Comparison of ENCODE assay signal across 8 mouse cellular contexts in genomic region chr7:80057002-80057691, GRCm38 (mm10). TPM values are rescaled to one million over a fixed set of nuclear protein-coding genes. Genes with fewer than 3 reads are reported as not detected.
DNase-seq lines count a peak whose midpoint lies in the region; ATAC-seq and TF ChIP-seq lines count a peak whose summit lies in the region.

No protein-coding gene starts in this region.

- peak; percentile 37; the same call in 1 of the 2 replicates for ATAC-seq in monocyte, adult 5-6 weeks (replicated peaks; ENCODE audit: insufficient number of reproducible peaks, low FRiP score, low TSS enrichment, poor library complexity, severe bottlenecking)
- no peak for ATAC-seq in megakaryocyte progenitor cell, adult 5-6 weeks (replicated peaks; ENCODE audit: poor library complexity)

- TF ChIP-seq EP300 in CH12.LX (IDR thresholded peaks at IDR 0.05; ENCODE audit: low read length) = no peak

- TF ChIP-seq POLR2A in CH12.LX (IDR thresholded peaks at IDR 0.05; ENCODE audit: low read depth, low read length) = 0 out of 2 replicates have a peak, but pooled peaks have one; percentile 27

- no peaks in the 10 kb centered on the region for H3K9me3 ChIP-seq in CH12.LX (replicated peaks; ENCODE audit: low read length)

- H3K4me3 ChIP-seq in CH12.LX (replicated peaks in 1 of 3; ENCODE audit: low read depth in 2 of 3, low read length in 2 of 3, poor library complexity in 1 of 3) = no peak overlapping the region

- no peak for TF ChIP-seq RAD21 in CH12.LX (IDR thresholded peaks at IDR 0.05; ENCODE audit: low read depth, low read length)

- in situ Hi-C loops in CH12.LX (cut with MboI; ENCODE audit: low pct_ligation_motif_present, low pct_unique_long_range_greater_than_20kb, low sequenced_read_pairs) = no loop called here

- peak overlapping the region; percentile 39 for H3K9ac ChIP-seq in CH12.LX (ENCODE audit: insufficient read depth, low read depth)

- H3K4me2 ChIP-seq in CH12.LX (ENCODE audit: insufficient read depth, low read depth, poor library complexity, severe bottlenecking) = peak overlapping the region; percentile 79; the same call in 1 of the 2 replicates

- H3K27ac ChIP-seq in CH12.LX (ENCODE audit: insufficient read depth, low read depth) = peak overlapping the region; percentile 98

- H3K4me1 ChIP-seq in CH12.LX (ENCODE audit: control insufficient read depth in 1 of 2, insufficient read depth in 2 of 2) = peaks cover 47 to 87% of the 10 kb centered on the region in 2 experiments

- H3K27me3 ChIP-seq in CH12.LX (replicated peaks) = no peaks in the 10 kb centered on the region

- H3K36me3 ChIP-seq in CH12.LX (replicated peaks in 1 of 2; ENCODE audit: control insufficient read depth in 1 of 2, insufficient read depth in 1 of 2, low read length in 1 of 2) = peaks cover 0 to 33% of the 10 kb centered on the region in 2 experiments

- no peak for TF ChIP-seq CTCF in CH12.LX (conservative IDR thresholded peaks at IDR 0.05 in 1 of 2, IDR thresholded peaks at IDR 0.05 in 1 of 2; ENCODE audit: low read depth in 2 of 2, low read length in 2 of 2)

- DNase-seq in CH12.LX (ENCODE audit: extremely low read depth) (no peak), liver (peak; percentile 47), adipocyte (ENCODE audit: low spot score) (no peak)
- peak; percentile 85 for DNase-seq in adrenal gland, postnatal 14 days
- peak; percentile 68 for DNase-seq in heart, postnatal 4 days
- no peak for DNase-seq in layer of hippocampus, postnatal 10 days (ENCODE audit: low spot score in 2 of 2)

- peaks cover 23% of the 10 kb centered on the region for H3K79me2 ChIP-seq in CH12.LX (replicated peaks; ENCODE audit: control insufficient read depth, extremely low read depth, insufficient read depth, poor library complexity, severe bottlenecking)

- dilution Hi-C loops in CH12.LX (cut with MboI; ENCODE audit: extremely low pct_ligation_motif_present, extremely low pct_unique_long_range_greater_than_20kb, low sequenced_read_pairs) = no loop called here

TF ChIP-seq in CH12.LX, 34 proteins besides CTCF, POLR2A, EP300 and RAD21:
- TF ChIP-seq E2F4 (IDR thresholded peaks at IDR 0.05; ENCODE audit: insufficient replicate concordance, low read depth, low read length) (no peak), ZNF384 (IDR thresholded peaks at IDR 0.05; ENCODE audit: low read depth, low read length) (no peak), USF2 (conservative IDR thresholded peaks at IDR 0.05; ENCODE audit: low read depth, low read length) (no peak), IRF4 (IDR thresholded peaks at IDR 0.05; ENCODE audit: low read depth, low read length) (no peak; the same call in 1 of the 2 replicates), ZC3H11A (IDR thresholded peaks at IDR 0.05; ENCODE audit: low read depth, low read length) (no peak), HCFC1 (IDR thresholded peaks at IDR 0.05; ENCODE audit: low read depth, low read length) (no peak), USF1 (IDR thresholded peaks at IDR 0.05; ENCODE audit: low read depth, low read length) (peak; percentile 29; the same call in 1 of the 2 replicates), MAZ (IDR thresholded peaks at IDR 0.05; ENCODE audit: low read depth, low read length) (no peak), SMC3 (IDR thresholded peaks at IDR 0.05; ENCODE audit: low read depth, low read length) (no peak), TCF12 (IDR thresholded peaks at IDR 0.05; ENCODE audit: low read depth, low read length) (no peak), ELF1 (IDR thresholded peaks at IDR 0.05; ENCODE audit: low read depth, low read length) (no peak), BHLHE40 (IDR thresholded peaks at IDR 0.05; ENCODE audit: low read depth, low read length) (peak; percentile 62), MAX (IDR thresholded peaks at IDR 0.05; ENCODE audit: low read length) (no peak), ZKSCAN1 (IDR thresholded peaks at IDR 0.05; ENCODE audit: borderline replicate concordance, low read depth, low read length) (no peak), RCOR1 (conservative IDR thresholded peaks at IDR 0.05; ENCODE audit: low read depth, low read length) (no peak), JUN (IDR thresholded peaks at IDR 0.05; ENCODE audit: insufficient read depth, low read depth, low read length) (no peak), KAT2A (IDR thresholded peaks at IDR 0.05; ENCODE audit: insufficient replicate concordance, low read length) (no peak)

RNA-seq across cellular contexts. Expression of gene Zfp710, which starts 32.5 kb away (rescaled TPM):
- 16.2 and 16.3 TPM in 2 replicates for total RNA-seq in CH12.LX (2012; rRNA removed)
- total RNA-seq in CH12.LX (2014; rRNA removed) = 6.1 and 7.6 TPM in 2 replicates
- polyA plus RNA-seq in CH12.LX (2012; ENCODE audit: insufficient read length, low read depth) = 12.1 and 14.4 TPM in 2 replicates
- total RNA-seq in adrenal gland, postnatal 14 days (2021) = 21.3 and 25.6 TPM in 2 replicates
- total RNA-seq in heart, postnatal 4 days (2021) = 10 to 100 TPM; 20.3 to 20.7 TPM
- total RNA-seq in monocyte, adult 5-6 weeks (2017) = 55.9 to 77.3 TPM (median 60.7 TPM) in 3 replicates
- 18.9 and 19.3 TPM in 2 replicates for total RNA-seq in megakaryocyte progenitor cell, adult 5-6 weeks (2015)
- 22.7 and 23.6 TPM in 2 replicates for total RNA-seq in megakaryocyte progenitor cell, adult 5-6 weeks (2017)
- total RNA-seq in layer of hippocampus, postnatal 10 days (2021) = 10 to 100 TPM; 18.3 to 19.8 TPM

RNA-seq across cellular contexts. Expression of gene Idh2, which starts 58.0 kb away (rescaled TPM):
- total RNA-seq in CH12.LX (2012; rRNA removed) (71.1 and 96.4 TPM in 2 replicates), CH12.LX (2014; rRNA removed) (20.8 and 21.5 TPM in 2 replicates)
- 13.6 and 21.1 TPM in 2 replicates for polyA plus RNA-seq in CH12.LX (2012; ENCODE audit: insufficient read length, low read depth)
- total RNA-seq in adrenal gland, postnatal 14 days (2021) = 353 and 359 TPM in 2 replicates
- 1,000 to 10,000 TPM; 1,640 to 1,742 TPM for total RNA-seq in heart, postnatal 4 days (2021)
- total RNA-seq in monocyte, adult 5-6 weeks (2017) = 23.3 to 27.2 TPM (median 24.2 TPM) in 3 replicates
- 267 and 274 TPM in 2 replicates for total RNA-seq in megakaryocyte progenitor cell, adult 5-6 weeks (2015)
- 276 and 284 TPM in 2 replicates for total RNA-seq in megakaryocyte progenitor cell, adult 5-6 weeks (2017)
- 10 to 100 TPM; 60.9 to 67.7 TPM for total RNA-seq in layer of hippocampus, postnatal 10 days (2021)

Comparison
In these comparisons a context has a peak if more than half of its experiments do, and no peak if none do; other contexts are left out.
1. DNase-seq: peak in adrenal gland, postnatal 14 days (single experiment), heart, postnatal 4 days (single experiment) and liver (single experiment); none in CH12.LX (single experiment), adipocyte (single experiment) and layer of hippocampus, postnatal 10 days (0 of 2).